Mouse (Mus musculus) C2C12 (cell line): Measurements from ENCODE around the gene 4933415A04Rik. TPM values are rescaled to one million over a fixed set of nuclear protein-coding genes. Genes with fewer than 3 reads are reported as not detected.

Source experiments
- H3K27me3 ChIP-seq: one replicate; pipeline ENCODE4 v1.6.1; 2011; ENCODE audit not compliant: control insufficient read depth, insufficient read depth, insufficient read length
- H3K36me3 ChIP-seq: one replicate; pipeline ENCODE4 v1.6.1; 2011; ENCODE audit not compliant: control insufficient read depth, insufficient read depth
- H3K4me3 ChIP-seq: one replicate; pipeline ENCODE4 v1.5.1; 2011; ENCODE audit warnings: mild to moderate bottlenecking, control low read depth; ENCODE audit not compliant: poor library complexity, insufficient read depth, severe bottlenecking
- H3K79me2 ChIP-seq: one replicate; pipeline ENCODE4 v1.6.1; 2011; ENCODE audit not compliant: control insufficient read depth, insufficient read depth
- H3K79me3 ChIP-seq: one replicate; pipeline ENCODE4 v1.6.1; 2011; ENCODE audit warnings: low read depth, control low read depth
- H3ac ChIP-seq: one replicate; pipeline ENCODE3; 2011; ENCODE audit warnings: low read depth; ENCODE audit not compliant: control insufficient read depth, insufficient read length
- CEBPB ChIP-seq: IDR thresholded peaks from one replicate; pipeline ENCODE4 v1.6.1; 2011; ENCODE audit warnings: low read depth, mild to moderate bottlenecking, control low read depth, moderate library complexity
- CTCF ChIP-seq: IDR thresholded peaks from one replicate; pipeline ENCODE4 v1.5.1; 2011; ENCODE audit not compliant: control insufficient read depth, insufficient read depth, insufficient read length
- FOSL1 ChIP-seq: IDR thresholded peaks from one replicate; pipeline ENCODE4 v1.8.0; 2011; ENCODE audit warnings: mild to moderate bottlenecking, low read length; ENCODE audit not compliant: poor library complexity, insufficient read depth, severe bottlenecking
- MAX ChIP-seq: IDR thresholded peaks from one replicate; pipeline ENCODE4 v1.6.1; 2011; ENCODE audit warnings: mild to moderate bottlenecking, control low read depth
- MYOD1 ChIP-seq: IDR thresholded peaks from one replicate; pipeline ENCODE4 v1.6.1; 2011; ENCODE audit warnings: low read depth; ENCODE audit not compliant: control insufficient read depth, insufficient read length
- MYOG ChIP-seq: IDR thresholded peaks from one replicate; pipeline ENCODE4 v1.6.1; 2011; ENCODE audit not compliant: control insufficient read depth, insufficient read length; ENCODE audit errors: extremely low read depth
- USF1 ChIP-seq: IDR thresholded peaks from one replicate; pipeline ENCODE4 v1.6.1; 2011; ENCODE audit warnings: low read depth, mild to moderate bottlenecking, control low read depth, moderate library complexity
- polyA plus RNA-seq: library from polyadenylated mRNA; unstranded; fragments of >200 nt; fragmentation: generic; extraction: Trizol; gene quantifications from one replicate; pipeline ENCODE4 v1.2.1, GENCODE M21; 2012; ENCODE audit warnings: missing spikeins

Gene 4933415A04Rik
- polyA plus RNA-seq, 1 experiment = 0.04 TPM

DNA sequence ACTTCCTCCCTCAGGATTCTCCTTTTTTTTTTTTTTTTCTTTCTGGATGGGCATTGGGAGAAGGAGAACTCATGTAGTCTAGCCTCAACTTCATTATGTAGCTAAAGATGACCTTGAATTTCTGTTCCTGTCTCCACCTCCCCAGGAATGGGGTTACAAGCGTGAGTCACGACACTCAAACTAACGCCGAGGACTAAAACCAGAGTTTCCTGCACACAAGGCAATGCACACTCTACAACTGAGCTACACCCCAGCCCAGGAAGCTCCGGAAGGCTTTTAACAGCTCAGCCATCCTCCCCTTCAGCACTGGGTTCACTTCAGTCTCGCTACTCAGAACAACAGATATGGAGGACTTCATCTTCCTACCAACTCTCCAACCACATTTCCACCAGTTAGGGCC is 18.1 kb downstream of the 4933415A04Rik start:
- H3K36me3 ChIP-seq = no peaks in the 10 kb centered on the region
- no peaks in the 10 kb centered on the region for H3K27me3 ChIP-seq
- no peaks in the 10 kb centered on the region for H3K79me3 ChIP-seq
- H3K79me2 ChIP-seq = no peaks in the 10 kb centered on the region
- TF ChIP-seq USF1 (no peak), MYOG (no peak), MAX (no peak), CTCF (no peak), MYOD1 (no peak), FOSL1 (no peak), CEBPB (no peak)
- H3K4me3 ChIP-seq = no peak overlapping the region
- no peak overlapping the region for H3ac ChIP-seq

DNA sequence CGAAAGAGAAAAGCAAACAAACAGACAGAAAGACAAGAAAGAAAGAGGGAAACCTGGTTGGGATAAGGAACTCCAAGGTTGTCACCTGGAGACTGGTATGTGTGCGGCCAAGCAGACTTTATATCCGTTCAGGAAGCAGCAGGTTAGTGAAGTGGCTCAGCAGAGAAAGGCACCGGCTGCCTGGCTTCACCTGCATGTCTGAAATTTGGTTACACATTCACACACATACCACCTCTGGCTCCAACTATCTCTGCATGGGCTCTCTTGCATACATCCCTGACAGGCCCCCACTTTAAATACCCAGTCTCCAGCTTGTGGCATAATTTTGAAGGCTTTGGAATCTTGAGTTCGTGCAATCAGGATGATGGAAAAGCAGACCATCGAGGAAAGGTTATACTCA is 19.0 kb downstream of the 4933415A04Rik start:
- Histone ChIP-seq H3ac (no peak overlapping the region), H3K79me2 (no peaks in the 10 kb centered on the region), H3K4me3 (no peak overlapping the region), H3K36me3 (no peaks in the 10 kb centered on the region), H3K27me3 (no peaks in the 10 kb centered on the region), H3K79me3 (no peaks in the 10 kb centered on the region)
- no peak for TF ChIP-seq MYOG
- no peak for TF ChIP-seq MAX
- TF ChIP-seq USF1 = no peak
- no peak for TF ChIP-seq CTCF
- TF ChIP-seq FOSL1 = no peak
- TF ChIP-seq MYOD1 = no peak
- no peak for TF ChIP-seq CEBPB

- no peaks in the 10 kb centered on the region for H3K27me3 ChIP-seq
- no peaks in the 10 kb centered on the region for H3K79me2 ChIP-seq
- TF ChIP-seq CTCF (no peak), MYOD1 (no peak), MYOG (no peak), CEBPB (no peak), FOSL1 (no peak), MAX (no peak), USF1 (no peak)
- no peak overlapping the region for H3ac ChIP-seq
- H3K4me3 ChIP-seq = no peak overlapping the region
- H3K79me3 ChIP-seq = no peaks in the 10 kb centered on the region
- H3K36me3 ChIP-seq = no peaks in the 10 kb centered on the region
Observed at GRCm38 (mm10) chr11:43608440-43608839, 21.6 kb downstream of the 4933415A04Rik start.

DNA sequence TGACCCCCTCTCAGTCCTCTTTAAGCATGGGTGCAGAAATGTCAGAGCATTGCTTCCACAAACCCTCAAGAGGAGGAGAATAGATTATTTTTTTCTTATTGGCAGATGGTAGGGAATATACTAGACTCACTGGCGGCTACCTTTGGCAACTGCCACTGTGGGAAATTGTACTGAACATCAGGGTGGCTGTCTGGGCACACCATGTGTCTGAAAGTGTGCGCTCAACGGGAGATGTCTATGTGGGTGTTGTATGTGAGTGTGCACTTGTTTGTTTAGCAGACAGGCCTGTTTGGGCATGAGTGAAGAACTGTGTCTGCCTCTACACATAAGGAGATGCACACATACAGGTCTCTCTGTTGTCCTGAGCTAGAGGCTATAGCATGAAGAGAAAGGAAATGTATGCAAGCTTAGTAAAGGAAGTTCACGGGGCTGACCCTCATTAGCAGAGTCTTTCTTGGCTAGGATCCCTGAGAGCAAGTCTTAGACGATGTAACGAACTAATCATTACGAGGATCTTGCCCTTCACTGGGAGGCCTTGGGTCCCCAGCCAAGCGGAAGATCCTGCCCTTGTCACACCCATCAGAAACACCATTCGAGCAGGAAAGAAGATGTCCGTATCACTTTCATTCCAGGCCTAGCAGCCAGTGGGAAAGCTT is 23.3 kb downstream of the 4933415A04Rik start:
- H3K36me3 ChIP-seq = no peaks in the 10 kb centered on the region
- no peak overlapping the region for H3ac ChIP-seq
- no peaks in the 10 kb centered on the region for H3K79me3 ChIP-seq
- no peaks in the 10 kb centered on the region for H3K79me2 ChIP-seq
- no peaks in the 10 kb centered on the region for H3K27me3 ChIP-seq
- no peak overlapping the region for H3K4me3 ChIP-seq
- TF ChIP-seq USF1 = no peak
- TF ChIP-seq MYOD1 = no peak
- no peak for TF ChIP-seq MAX
- TF ChIP-seq CTCF = no peak
- no peak for TF ChIP-seq CEBPB
- TF ChIP-seq FOSL1 = no peak
- no peak for TF ChIP-seq MYOG

- Histone ChIP-seq H3K79me2 (no peaks in the 10 kb centered on the region), H3ac (no peak overlapping the region), H3K27me3 (no peaks in the 10 kb centered on the region), H3K4me3 (no peak overlapping the region), H3K36me3 (no peaks in the 10 kb centered on the region), H3K79me3 (no peaks in the 10 kb centered on the region)
- TF ChIP-seq CEBPB (no peak), USF1 (no peak), MYOD1 (no peak)
Observed at GRCm38 (mm10) chr11:43610662-43611033, 23.8 kb downstream of the 4933415A04Rik start.

DNA sequence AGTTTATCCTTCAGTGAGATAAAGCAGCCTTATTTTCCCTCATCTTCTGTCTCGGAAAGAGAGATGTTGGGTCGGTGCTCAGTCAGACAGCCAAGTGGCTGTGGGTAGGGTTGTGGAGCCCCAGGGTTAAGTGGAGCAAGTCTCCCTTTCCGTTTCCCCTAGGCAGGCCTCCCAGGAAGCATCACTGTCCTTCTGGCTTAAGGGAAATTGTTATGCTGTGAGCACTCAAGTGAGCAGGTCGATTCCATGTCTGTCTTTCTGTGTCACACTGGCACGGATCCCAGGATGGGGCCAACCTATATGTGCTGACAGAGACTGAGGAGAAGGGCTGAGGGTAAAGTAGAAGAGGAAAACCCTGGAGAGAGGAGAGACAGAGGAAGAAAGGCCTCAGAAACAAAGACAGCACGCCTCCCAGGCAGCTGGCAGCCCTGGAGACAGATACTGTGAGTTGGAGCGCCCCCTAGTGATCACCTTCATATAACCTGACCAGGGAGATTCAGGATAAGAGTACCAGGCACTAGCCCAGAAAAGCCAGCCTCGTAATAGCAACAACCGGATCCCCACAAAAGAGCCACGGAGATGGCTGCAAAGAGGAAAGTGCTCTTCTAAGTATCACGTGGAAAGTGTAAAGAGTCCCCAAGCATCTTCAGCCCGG is 26.1 kb downstream of the 4933415A04Rik start:
- no peaks in the 10 kb centered on the region for H3K79me2 ChIP-seq
- peak; percentile 55 for TF ChIP-seq CTCF
- no peak for TF ChIP-seq MYOG
- H3K27me3 ChIP-seq = no peaks in the 10 kb centered on the region
- H3ac ChIP-seq = no peak overlapping the region
- H3K4me3 ChIP-seq = no peak overlapping the region
- H3K79me3 ChIP-seq = no peaks in the 10 kb centered on the region
- H3K36me3 ChIP-seq = no peaks in the 10 kb centered on the region
